Mouse (Mus musculus) hindbrain, embryonic 15.5 days (tissue): ENCODE results near the gene Cyp26c1. TPM values are rescaled to one million over a fixed set of nuclear protein-coding genes. Genes with fewer than 3 reads are reported as not detected.

Experiments
- ATAC-seq: fragments of 200-750 bp; cut with Nextera tagmentation; 2 replicates; pipeline ENCODE4 v1.8.0; 2017; ENCODE audit warnings: low read depth, moderate number of reproducible peaks, moderate TSS enrichment; ENCODE audit not compliant: low FRiP score
- H3K27ac ChIP-seq: fragments of 300-500 bp; sonication (generic); replicated peaks from 2 replicates; pipeline ENCODE4 v1.5.1; 2015; ENCODE audit warnings: mild to moderate bottlenecking, inconsistent platforms
- H3K27me3 ChIP-seq: fragments of 300-500 bp; sonication (generic); 2 replicates; pipeline ENCODE4 v1.6.1; 2015; ENCODE audit warnings: control low read depth, inconsistent platforms
- H3K36me3 ChIP-seq: fragments of 300-500 bp; sonication (generic); 2 replicates; pipeline ENCODE4 v1.6.1; 2015; ENCODE audit warnings: control low read depth, inconsistent platforms
- H3K4me1 ChIP-seq: fragments of 300-500 bp; sonication (generic); replicated peaks from 2 replicates; pipeline ENCODE4 v1.6.1; 2015; ENCODE audit warnings: control low read depth, inconsistent platforms
- H3K4me2 ChIP-seq: fragments of 300-500 bp; sonication (generic); 2 replicates; pipeline ENCODE4 v1.6.1; 2015; ENCODE audit warnings: moderate library complexity, mild to moderate bottlenecking, inconsistent platforms
- H3K4me3 ChIP-seq: fragments of 300-500 bp; sonication (generic); 2 replicates; pipeline ENCODE4 v1.5.1; 2015; ENCODE audit warnings: mild to moderate bottlenecking, inconsistent platforms
- H3K9ac ChIP-seq: fragments of 300-500 bp; sonication (generic); 2 replicates; pipeline ENCODE4 v1.6.1; 2015; ENCODE audit warnings: inconsistent platforms
- H3K9me3 ChIP-seq: fragments of 300-500 bp; sonication (generic); 2 replicates; pipeline ENCODE4 v1.6.1; 2016; ENCODE audit warnings: control low read depth, inconsistent platforms
- WGBS: fragments of 180-500 bp; shearing (Covaris S2); methylation state at CpG from one replicate; pipeline ENCODE4 v1.1.7; 2015; 5-methylcytosine and 5-hydroxymethylcytosine counted together
- polyA plus RNA-seq: library from polyadenylated mRNA; unstranded; fragments of >200 nt; fragmentation: Nextera tagmentation; extraction: Ambion mirVana; gene quantifications from 2 replicates; pipeline ENCODE4 v1.2.1, GENCODE M21; 2015

The Cyp26c1 gene
- polyA plus RNA-seq, 1 experiment from 2014 or later: not detected

DNA sequence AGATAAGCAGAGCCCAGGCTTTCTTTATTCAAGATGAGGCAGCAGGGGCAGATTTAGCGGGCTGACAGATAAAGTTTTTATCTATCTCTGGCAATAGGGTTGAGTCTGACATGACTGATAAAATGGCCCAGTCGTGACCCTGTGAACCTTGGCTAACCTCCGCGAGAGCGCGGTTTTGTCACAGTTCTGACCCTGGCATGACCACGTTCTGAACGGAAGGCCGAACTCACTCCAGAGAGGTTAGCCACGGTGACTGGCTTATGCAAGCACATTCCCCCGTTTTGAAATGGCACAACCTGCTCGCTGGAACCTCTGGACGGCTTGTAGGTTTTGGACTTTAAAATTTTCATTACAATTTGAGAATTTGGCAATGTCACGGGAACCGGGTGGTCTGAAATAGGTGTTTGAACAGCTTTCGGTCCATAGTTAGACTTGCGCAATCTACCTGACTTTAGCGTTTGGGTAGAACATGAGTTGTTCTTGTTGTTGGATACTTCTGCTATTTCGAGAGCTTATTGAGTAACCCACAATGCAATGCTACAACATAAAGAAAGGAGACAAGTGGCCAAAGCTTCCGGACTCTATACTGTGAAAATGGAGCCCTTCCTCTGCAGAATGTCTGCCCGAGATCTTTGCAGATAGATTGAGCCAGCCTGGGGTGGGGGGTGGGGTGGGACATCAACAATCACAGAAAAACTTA lies 17.1 kb downstream of the Cyp26c1 start:
- no peaks in the 10 kb centered on the region for H3K36me3 ChIP-seq
- peaks cover 17% of the 10 kb centered on the region for H3K4me1 ChIP-seq
- no peak overlapping the region for H3K27ac ChIP-seq
- no peaks in the 10 kb centered on the region for H3K9me3 ChIP-seq
- WGBS: 56% methylated on average over 21 of the region's 21 CpGs
- H3K4me3 ChIP-seq: no peak overlapping the region
- peaks cover 63% of the 10 kb centered on the region for H3K27me3 ChIP-seq
- no peak overlapping the region for H3K4me2 ChIP-seq
- ATAC-seq: no peak
- no peak overlapping the region for H3K9ac ChIP-seq

DNA sequence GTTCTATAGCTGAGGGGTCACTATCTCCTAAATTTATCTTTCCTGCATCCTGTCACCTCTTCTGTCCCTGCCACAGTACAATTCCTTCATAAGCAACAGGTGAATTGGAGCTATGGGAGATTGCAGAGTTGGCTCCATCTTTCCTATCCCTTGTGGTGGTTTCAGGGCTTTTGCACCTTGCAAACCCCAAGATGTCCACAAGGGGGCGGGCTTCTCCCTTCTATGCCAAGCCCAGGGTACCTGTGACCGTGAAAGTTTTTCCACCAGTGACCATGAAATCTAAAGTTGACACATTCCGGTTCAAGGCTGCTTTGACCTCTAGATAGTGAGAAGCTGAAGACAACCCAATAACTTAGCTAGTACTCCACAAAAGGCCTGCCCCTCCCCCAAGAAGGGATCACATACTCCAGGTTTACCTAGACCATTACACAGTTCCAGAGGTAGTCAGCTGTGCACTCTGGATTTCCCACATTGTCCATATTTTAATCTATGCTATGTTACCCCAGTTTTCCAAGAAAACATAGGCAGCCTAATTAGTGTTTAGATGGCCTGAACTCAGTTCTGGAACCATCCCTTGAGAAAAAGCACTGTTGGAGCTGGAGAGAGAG lies 18.6 kb downstream of the Cyp26c1 start:
- Histone ChIP-seq H3K36me3 (no peaks in the 10 kb centered on the region), H3K4me2 (no peak overlapping the region), H3K27me3 (peaks cover 48% of the 10 kb centered on the region), H3K4me1 (peaks cover 2% of the 10 kb centered on the region), H3K4me3 (no peak overlapping the region), H3K27ac (no peak overlapping the region), H3K9me3 (no peaks in the 10 kb centered on the region), H3K9ac (no peak overlapping the region)
- ATAC-seq: peak; percentile 54; the same call in 1 of the 2 replicates
- WGBS: 8% methylated on average over 3 of the region's 3 CpGs

DNA sequence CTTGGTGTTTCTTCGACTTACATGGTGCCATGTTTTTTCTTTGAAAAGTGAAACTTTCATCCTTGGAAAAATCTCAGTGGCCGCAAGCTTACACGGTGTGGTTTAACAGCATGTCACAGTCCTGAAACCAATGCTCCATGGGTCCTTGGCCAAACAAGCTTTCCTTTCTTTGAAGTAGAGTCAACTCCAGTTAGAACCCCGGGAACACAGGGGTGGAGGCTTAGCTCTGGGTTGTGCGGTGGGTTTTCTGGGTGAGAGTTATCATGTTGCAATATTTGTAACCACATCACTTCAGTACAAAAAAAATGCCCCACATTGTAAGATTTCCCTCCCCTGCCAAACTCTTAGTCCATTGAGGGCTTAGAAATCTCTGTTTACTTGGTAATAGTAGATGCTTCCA lies 20.3 kb downstream of the Cyp26c1 start:
- Histone ChIP-seq H3K9ac (no peak overlapping the region), H3K36me3 (no peaks in the 10 kb centered on the region), H3K4me1 (no peaks in the 10 kb centered on the region), H3K27ac (no peak overlapping the region), H3K4me3 (no peak overlapping the region), H3K27me3 (peaks cover 31% of the 10 kb centered on the region), H3K4me2 (no peak overlapping the region), H3K9me3 (no peaks in the 10 kb centered on the region)
- WGBS: 96% methylated on average over 5 of the region's 5 CpGs
- no peak for ATAC-seq

DNA sequence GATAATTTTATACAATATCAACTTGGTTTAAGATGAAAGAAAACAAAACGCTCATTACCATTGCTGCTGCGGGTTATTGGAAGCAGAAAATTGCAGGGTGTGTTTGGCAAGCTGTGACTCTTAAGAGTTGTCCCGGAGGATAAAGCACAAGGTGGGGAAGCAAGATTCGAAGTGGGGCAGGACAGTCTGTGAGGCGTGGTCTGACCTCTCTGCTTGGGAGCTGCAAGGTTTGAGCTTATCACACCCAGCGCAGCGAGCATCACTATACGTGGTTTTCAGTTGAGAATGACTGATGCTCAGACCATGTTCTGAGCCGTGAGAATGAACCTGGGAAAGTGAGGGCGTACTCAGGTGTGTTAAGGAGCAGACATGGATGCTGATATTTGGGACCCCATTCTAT lies 29.3 kb downstream of the Cyp26c1 start:
- H3K4me1 ChIP-seq: no peaks in the 10 kb centered on the region
- ATAC-seq: no peak
- no peak overlapping the region for H3K4me2 ChIP-seq
- no peaks in the 10 kb centered on the region for H3K9me3 ChIP-seq
- H3K4me3 ChIP-seq: no peak overlapping the region
- no peak overlapping the region for H3K9ac ChIP-seq
- no peak overlapping the region for H3K27ac ChIP-seq
- no peaks in the 10 kb centered on the region for H3K27me3 ChIP-seq
- 83% methylated on average over 10 of the region's 10 CpGs for WGBS
- no peaks in the 10 kb centered on the region for H3K36me3 ChIP-seq

DNA sequence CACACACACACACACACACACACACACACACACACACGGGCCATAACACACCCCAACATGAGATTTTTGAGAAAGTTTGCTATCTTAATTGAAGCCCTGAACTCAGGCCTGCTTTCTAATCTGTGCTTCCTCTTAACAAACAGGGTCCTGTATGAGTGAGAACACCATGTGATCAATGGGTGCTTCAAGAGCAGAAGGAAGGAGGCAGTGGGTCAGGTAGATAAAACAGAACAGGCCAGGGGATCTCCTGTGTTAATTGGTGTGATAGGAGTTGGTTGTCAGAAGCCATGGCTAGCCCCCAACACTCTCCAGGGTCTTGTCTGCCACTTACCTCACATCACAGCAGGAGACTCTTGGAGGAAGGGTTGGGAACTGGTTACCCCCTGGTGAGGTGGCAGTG lies 30.6 kb downstream of the Cyp26c1 start:
- no peak for ATAC-seq
- H3K4me1 ChIP-seq: no peaks in the 10 kb centered on the region
- no peaks in the 10 kb centered on the region for H3K9me3 ChIP-seq
- H3K4me2 ChIP-seq: no peak overlapping the region
- no peaks in the 10 kb centered on the region for H3K36me3 ChIP-seq
- H3K9ac ChIP-seq: no peak overlapping the region
- WGBS: 85% methylated on average over 1 of the region's 1 CpGs
- H3K27me3 ChIP-seq: no peaks in the 10 kb centered on the region
- H3K4me3 ChIP-seq: no peak overlapping the region
- no peak overlapping the region for H3K27ac ChIP-seq

DNA sequence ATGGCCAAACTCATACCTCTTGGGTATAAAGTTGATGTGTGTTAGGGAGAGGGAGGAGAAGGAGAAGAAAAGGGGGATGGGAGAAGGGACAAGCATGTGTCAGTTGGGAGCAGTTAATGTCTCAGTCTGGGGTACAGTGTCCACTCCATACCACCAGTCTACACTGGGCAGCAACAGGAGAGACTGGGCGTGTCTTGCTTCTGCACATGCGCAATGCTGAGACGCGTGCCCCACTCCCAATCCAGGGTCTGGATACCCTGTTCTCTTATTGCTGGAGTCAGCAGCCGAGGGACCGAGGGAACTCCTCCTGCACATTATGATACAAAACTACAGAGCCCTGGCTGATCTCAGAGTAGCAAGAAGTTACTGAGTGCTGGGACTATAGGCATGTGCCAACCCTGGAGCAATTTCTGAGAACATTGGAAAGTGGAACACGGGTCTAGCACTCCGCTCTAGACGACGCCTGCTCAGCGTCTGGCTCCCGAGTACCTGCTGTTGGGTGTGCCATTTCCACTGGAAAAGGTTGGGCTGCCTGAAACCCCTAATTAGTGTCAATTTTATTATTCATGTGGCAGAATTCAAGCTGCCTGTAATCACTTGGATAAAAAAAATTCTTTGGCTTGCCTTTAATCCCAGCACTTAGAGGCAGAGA lies 31.3 kb downstream of the Cyp26c1 start:
- WGBS: 90% methylated on average over 12 of the region's 12 CpGs
- Histone ChIP-seq H3K27me3 (no peaks in the 10 kb centered on the region), H3K4me3 (no peak overlapping the region), H3K4me2 (no peak overlapping the region), H3K9ac (no peak overlapping the region), H3K4me1 (no peaks in the 10 kb centered on the region), H3K36me3 (no peaks in the 10 kb centered on the region), H3K27ac (no peak overlapping the region), H3K9me3 (no peaks in the 10 kb centered on the region)
- no peak for ATAC-seq

DNA sequence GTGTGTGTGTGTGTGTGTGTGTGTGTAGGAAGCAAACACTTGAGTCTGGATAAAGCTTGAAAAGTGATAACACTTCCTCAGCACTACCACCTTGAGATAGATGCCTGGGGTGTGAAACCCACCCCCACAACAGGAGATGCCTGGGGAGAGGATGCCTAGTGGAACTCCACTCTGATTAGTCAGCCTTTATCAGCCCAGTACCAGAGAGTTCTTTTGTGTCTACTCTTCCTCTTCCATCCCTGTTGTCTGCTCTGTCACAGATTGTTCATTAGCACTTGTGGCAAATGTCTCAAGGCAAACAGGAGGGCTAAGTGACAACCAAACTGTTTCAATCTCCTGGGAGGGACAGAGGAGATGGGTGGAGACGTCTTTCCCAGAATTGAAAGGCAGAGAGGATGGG lies 33.8 kb downstream of the Cyp26c1 start:
- H3K9ac ChIP-seq: no peak overlapping the region
- H3K4me2 ChIP-seq: no peak overlapping the region
- WGBS: 44% methylated on average over 1 of the region's 1 CpGs
- H3K4me3 ChIP-seq: no peak overlapping the region
- no peak for ATAC-seq
- no peaks in the 10 kb centered on the region for H3K9me3 ChIP-seq
- no peaks in the 10 kb centered on the region for H3K36me3 ChIP-seq
- H3K27me3 ChIP-seq: no peaks in the 10 kb centered on the region
- H3K27ac ChIP-seq: no peak overlapping the region
- no peaks in the 10 kb centered on the region for H3K4me1 ChIP-seq

DNA sequence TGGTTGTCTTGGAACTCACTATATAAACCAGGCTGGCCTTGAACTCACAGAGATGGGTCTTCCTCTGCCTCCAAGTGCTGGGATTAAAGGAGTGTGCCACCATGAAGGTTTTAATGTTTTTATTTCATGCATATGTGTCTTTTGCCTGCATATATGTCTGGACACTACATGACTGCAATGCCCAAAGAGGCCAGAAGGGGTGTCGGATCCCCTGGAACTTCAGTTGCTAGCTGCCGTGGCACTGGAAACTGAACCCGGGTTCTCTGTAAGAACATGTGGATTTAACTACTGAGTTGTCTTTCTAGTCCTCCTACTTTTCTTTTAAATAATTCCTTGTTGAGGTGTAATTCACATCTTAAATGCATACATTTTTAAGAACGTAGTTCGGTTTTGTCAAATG lies 39.2 kb downstream of the Cyp26c1 start:
- WGBS: 95% methylated on average over 5 of the region's 5 CpGs
- Histone ChIP-seq H3K4me3 (no peak overlapping the region), H3K27me3 (no peaks in the 10 kb centered on the region), H3K27ac (no peak overlapping the region), H3K9me3 (no peaks in the 10 kb centered on the region), H3K36me3 (no peaks in the 10 kb centered on the region), H3K9ac (no peak overlapping the region), H3K4me1 (no peaks in the 10 kb centered on the region), H3K4me2 (no peak overlapping the region)
- no peak for ATAC-seq

DNA sequence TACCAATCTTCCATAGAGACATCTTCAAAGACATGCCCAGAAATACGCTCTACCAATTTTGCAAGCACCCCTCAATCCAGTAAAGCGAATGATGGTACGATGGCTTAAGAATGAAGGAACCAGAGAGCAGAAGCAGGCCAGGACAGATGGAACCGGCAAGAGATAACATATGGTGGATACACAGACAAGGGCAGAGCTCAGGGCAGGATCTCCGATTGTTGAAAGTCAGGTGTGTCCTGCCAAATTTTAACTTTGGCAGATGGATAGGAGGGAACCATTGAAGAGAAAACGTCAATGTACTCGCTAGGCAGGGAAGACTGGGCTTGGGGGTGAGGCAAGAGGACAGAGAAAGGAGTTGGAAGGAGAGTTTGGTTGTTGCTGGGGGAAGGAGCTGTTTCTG lies 41.2 kb downstream of the Cyp26c1 start:
- Histone ChIP-seq H3K36me3 (no peaks in the 10 kb centered on the region), H3K9ac (no peak overlapping the region)
- WGBS: 93% methylated on average over 7 of the region's 7 CpGs

DNA sequence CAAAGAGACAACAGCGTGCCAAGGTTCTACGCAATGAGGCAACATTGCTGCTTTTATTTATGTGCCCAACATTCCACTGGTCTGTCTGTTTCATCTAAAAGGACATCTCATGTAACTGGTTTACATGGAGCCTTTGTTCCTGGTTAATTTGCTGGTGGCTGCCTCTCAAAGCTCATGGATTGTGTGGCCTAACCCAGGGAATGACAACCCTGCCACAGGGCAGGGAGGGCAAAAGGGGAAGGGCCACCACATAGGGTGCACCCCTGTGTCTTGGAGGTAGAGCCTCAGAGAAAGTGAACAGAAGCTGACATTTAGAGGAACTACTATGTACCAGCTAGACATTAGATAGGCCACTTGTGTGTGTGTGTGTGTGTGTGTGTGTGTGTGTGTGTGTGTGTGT lies 42.0 kb downstream of the Cyp26c1 start:
- H3K9me3 ChIP-seq: no peaks in the 10 kb centered on the region
- no peak overlapping the region for H3K9ac ChIP-seq
- no peaks in the 10 kb centered on the region for H3K27me3 ChIP-seq
- H3K4me1 ChIP-seq: no peaks in the 10 kb centered on the region
- no peak for ATAC-seq
- WGBS: 93% methylated on average over 2 of the region's 2 CpGs
- no peak overlapping the region for H3K4me2 ChIP-seq
- H3K4me3 ChIP-seq: no peak overlapping the region
- H3K27ac ChIP-seq: no peak overlapping the region
- H3K36me3 ChIP-seq: no peaks in the 10 kb centered on the region

More for the DNA sequence above, 41.2 kb downstream of the Cyp26c1 start:
- Histone ChIP-seq H3K27ac (no peak overlapping the region), H3K4me2 (no peak overlapping the region), H3K27me3 (no peaks in the 10 kb centered on the region), H3K4me3 (no peak overlapping the region), H3K9me3 (no peaks in the 10 kb centered on the region), H3K4me1 (no peaks in the 10 kb centered on the region)
- no peak for ATAC-seq

DNA sequence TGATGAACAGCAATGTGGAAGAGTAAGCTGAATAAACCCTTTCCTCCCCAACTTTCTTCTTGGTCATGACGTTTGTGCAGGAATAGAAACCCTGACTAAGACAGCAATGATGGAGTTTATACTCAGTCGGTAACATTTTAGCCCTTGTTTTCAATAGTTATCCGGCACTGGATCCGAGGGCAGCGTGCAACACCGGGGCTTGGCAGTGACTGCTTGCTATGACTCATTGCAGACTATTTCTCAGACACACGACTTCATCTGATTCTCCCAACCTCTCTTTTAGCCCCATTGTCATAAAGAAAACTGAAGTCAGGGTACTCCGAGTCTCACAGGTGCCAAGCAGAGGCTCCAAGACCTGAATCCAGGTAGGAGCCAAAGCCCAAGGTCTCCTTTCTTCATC lies 50.0 kb downstream of the Cyp26c1 start:
- Histone ChIP-seq H3K9ac (no peak overlapping the region), H3K27me3 (no peaks in the 10 kb centered on the region), H3K4me3 (no peak overlapping the region), H3K4me2 (no peak overlapping the region), H3K36me3 (no peaks in the 10 kb centered on the region), H3K9me3 (no peaks in the 10 kb centered on the region), H3K27ac (no peak overlapping the region), H3K4me1 (no peaks in the 10 kb centered on the region)
- 89% methylated on average over 8 of the region's 8 CpGs for WGBS
- no peak for ATAC-seq

DNA sequence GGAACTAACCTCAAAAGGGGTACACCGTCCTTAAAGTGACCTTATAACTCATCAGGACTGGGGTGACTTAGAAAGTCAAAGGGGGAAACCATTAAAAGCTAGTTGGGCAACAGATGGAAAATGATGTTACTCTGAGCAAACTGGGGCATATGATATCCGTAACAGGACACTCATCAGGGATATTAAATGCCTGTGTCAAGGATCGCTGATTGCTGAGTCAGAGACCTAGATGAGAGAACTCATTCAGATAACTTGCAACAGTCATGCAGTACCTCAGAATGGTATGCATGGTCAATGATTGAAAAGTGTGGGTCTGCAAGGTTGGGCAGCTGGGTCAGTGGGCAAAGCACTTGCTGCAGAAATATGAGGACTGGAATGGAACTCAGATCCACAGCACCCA lies 53.2 kb downstream of the Cyp26c1 start:
- Histone ChIP-seq H3K36me3 (no peaks in the 10 kb centered on the region), H3K4me2 (no peak overlapping the region), H3K4me1 (no peaks in the 10 kb centered on the region), H3K9me3 (no peaks in the 10 kb centered on the region), H3K27ac (no peak overlapping the region), H3K4me3 (no peak overlapping the region), H3K27me3 (no peaks in the 10 kb centered on the region), H3K9ac (no peak overlapping the region)
- ATAC-seq: no peak
- 91% methylated on average over 3 of the region's 3 CpGs for WGBS
